Mouse (Mus musculus): Measurements from ENCODE around the gene Hoxa6. TPM values are rescaled to one million over a fixed set of nuclear protein-coding genes. Genes with fewer than 3 reads are reported as not detected.

Hoxa6 gene
- polyA plus RNA-seq, 1 experiment = not detected

DNA sequence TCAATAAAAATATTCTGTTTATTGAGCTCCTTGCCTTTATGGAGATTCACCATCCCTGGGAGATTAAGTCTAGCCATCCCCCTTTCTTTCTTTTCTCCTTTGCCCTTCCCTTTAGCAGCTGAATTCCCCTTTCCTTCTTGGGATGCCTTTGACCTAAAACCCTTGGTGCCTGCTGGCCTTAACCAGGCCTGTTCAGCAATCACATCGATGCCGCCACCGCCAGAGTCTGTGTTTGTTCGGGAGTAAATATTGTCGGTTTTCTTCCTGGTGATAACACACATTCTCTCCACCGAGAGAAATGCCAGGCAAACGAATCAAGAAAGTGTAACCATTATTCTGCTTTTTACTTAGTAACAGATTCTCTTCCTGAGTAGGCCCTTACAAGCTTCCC lies 29.6 kb upstream of the Hoxa6 start:
- peaks cover 64% of the 10 kb centered on the region for H3K27me3 ChIP-seq (ENCODE audit: control insufficient read depth, insufficient read depth, low read length, poor library complexity, severe bottlenecking)
- TF ChIP-seq CTCF (IDR thresholded peaks at IDR 0.05; ENCODE audit: low read depth, low read length) = no peak
- TF ChIP-seq EP300 (IDR thresholded peaks at IDR 0.05; ENCODE audit: insufficient read depth, low read depth, low read length) = no peak
- TF ChIP-seq POLR2A (IDR thresholded peaks at IDR 0.05; ENCODE audit: insufficient read depth, low read length) = no peak
- H3K27ac ChIP-seq (ENCODE audit: insufficient read depth, low read length) = no peak overlapping the region

DNA sequence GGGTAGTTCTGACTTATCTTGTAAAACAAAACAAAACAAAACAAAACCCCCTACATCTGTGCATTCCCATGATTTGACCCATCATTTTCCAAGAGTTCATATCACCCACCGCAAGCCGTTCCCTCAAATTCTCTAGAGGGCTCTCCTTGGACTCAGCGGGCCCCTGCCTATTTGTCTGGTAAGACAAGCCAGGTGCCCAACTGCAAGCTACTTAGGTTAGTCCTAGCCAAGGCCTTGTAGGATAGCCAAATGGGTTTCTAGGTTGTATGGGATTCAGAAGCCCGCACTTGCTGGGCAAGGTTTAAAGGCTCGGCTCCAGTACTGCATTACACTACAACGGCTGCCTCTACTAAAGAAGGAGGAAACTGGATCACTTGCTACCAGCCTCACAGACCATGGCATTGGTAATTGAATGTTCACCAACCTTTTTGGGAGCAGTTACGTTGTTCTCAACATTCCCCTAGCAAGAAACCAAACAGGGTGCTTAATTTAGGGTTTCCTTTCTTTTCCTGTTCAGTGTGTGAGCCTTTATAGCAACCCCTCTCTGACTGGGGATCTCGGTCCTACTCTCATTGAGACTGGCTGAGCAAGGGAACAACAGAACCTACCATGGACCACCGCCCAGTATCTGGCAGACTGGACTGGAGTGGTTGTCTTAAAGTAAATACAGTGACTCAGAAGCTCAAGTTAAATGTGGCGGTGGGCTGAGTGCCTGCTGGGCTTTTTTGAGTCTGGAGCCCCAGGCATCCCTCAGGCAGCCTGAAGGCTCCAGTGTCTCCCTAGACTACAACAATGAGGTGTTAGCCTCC lies 29.0 kb upstream of the Hoxa6 start:
- H3K4me3 ChIP-seq (ENCODE audit: low read depth, low read length) = no peak overlapping the region
- H3K9me3 ChIP-seq (replicated peaks; ENCODE audit: control insufficient read depth, insufficient read depth, low read length, poor library complexity, severe bottlenecking) = no peaks in the 10 kb centered on the region
- H3K27me3 ChIP-seq (ENCODE audit: control insufficient read depth, insufficient read depth, low read length, poor library complexity, severe bottlenecking) = peaks cover 65% of the 10 kb centered on the region
- H3K36me3 ChIP-seq (ENCODE audit: control insufficient read depth, insufficient read depth, low read length, poor library complexity, severe bottlenecking) = no peaks in the 10 kb centered on the region
- no peaks in the 10 kb centered on the region for H3K4me1 ChIP-seq (ENCODE audit: control insufficient read depth, insufficient read depth, low read length)
- H3K27ac ChIP-seq (ENCODE audit: insufficient read depth, low read length) = no peak overlapping the region
- no peak for TF ChIP-seq EP300 (IDR thresholded peaks at IDR 0.05; ENCODE audit: insufficient read depth, low read depth, low read length)
- TF ChIP-seq CTCF (IDR thresholded peaks at IDR 0.05; ENCODE audit: low read depth, low read length) = no peak
- no peak for TF ChIP-seq POLR2A (IDR thresholded peaks at IDR 0.05; ENCODE audit: insufficient read depth, low read length)
- no peak overlapping the region for H3K9ac ChIP-seq (ENCODE audit: low read depth, poor library complexity, severe bottlenecking)

More for the DNA sequence above, 29.6 kb upstream of the Hoxa6 start:
- Histone ChIP-seq H3K4me1 (ENCODE audit: control insufficient read depth, insufficient read depth, low read length) (no peaks in the 10 kb centered on the region), H3K9me3 (replicated peaks; ENCODE audit: control insufficient read depth, insufficient read depth, low read length, poor library complexity, severe bottlenecking) (no peaks in the 10 kb centered on the region), H3K4me3 (ENCODE audit: low read depth, low read length) (no peak overlapping the region), H3K9ac (ENCODE audit: low read depth, poor library complexity, severe bottlenecking) (no peak overlapping the region), H3K36me3 (ENCODE audit: control insufficient read depth, insufficient read depth, low read length, poor library complexity, severe bottlenecking) (no peaks in the 10 kb centered on the region)

DNA sequence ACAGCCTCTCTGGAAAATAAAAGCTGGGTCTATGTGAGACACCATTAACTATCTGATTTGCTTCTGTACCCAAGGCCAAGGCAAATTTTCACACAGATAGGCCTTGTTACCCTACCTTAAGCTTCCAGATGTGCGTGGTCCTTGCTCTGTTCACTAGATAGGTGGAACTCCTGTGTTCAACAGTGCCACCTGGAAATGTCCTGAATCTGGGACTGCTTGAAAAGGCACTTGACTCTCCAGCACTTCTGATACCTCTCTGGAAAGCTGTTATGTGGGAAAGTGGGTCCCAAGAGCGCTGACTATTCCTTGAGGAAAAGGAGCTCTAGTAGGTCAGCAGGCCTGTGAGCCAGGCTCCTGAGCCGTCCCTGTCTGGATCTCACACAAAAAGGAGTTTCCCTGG lies 28.3 kb upstream of the Hoxa6 start:
- Histone ChIP-seq H3K9ac (ENCODE audit: low read depth, poor library complexity, severe bottlenecking) (no peak overlapping the region), H3K4me1 (ENCODE audit: control insufficient read depth, insufficient read depth, low read length) (no peaks in the 10 kb centered on the region), H3K9me3 (replicated peaks; ENCODE audit: control insufficient read depth, insufficient read depth, low read length, poor library complexity, severe bottlenecking) (no peaks in the 10 kb centered on the region), H3K36me3 (ENCODE audit: control insufficient read depth, insufficient read depth, low read length, poor library complexity, severe bottlenecking) (no peaks in the 10 kb centered on the region), H3K27ac (ENCODE audit: insufficient read depth, low read length) (no peak overlapping the region), H3K4me3 (ENCODE audit: low read depth, low read length) (no peak overlapping the region), H3K27me3 (ENCODE audit: control insufficient read depth, insufficient read depth, low read length, poor library complexity, severe bottlenecking) (peaks cover 66% of the 10 kb centered on the region)
- TF ChIP-seq POLR2A (IDR thresholded peaks at IDR 0.05; ENCODE audit: insufficient read depth, low read length) (no peak), CTCF (IDR thresholded peaks at IDR 0.05; ENCODE audit: low read depth, low read length) (no peak), EP300 (IDR thresholded peaks at IDR 0.05; ENCODE audit: insufficient read depth, low read depth, low read length) (no peak)

DNA sequence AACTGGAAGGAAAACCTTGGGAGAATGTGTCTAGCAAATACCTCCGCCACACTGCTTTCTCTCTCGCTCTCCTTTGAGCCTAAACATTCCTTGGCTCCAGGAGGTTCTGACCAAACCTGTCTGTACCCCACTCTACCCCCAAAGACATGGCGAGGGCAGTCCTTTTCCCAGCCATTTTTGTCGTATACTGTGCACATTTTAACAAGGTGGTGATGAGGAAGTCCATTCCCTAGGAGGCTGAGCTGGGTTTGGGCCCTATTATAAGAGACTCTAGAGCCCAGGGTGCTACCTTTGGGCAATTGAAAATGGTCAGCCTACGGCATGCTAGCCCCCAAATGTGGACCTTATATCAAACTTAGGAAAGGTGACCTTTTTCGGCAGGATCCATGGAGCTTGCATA lies 27.3 kb upstream of the Hoxa6 start:
- Histone ChIP-seq H3K9ac (ENCODE audit: low read depth, poor library complexity, severe bottlenecking) (no peak overlapping the region), H3K36me3 (ENCODE audit: control insufficient read depth, insufficient read depth, low read length, poor library complexity, severe bottlenecking) (no peaks in the 10 kb centered on the region), H3K27me3 (ENCODE audit: control insufficient read depth, insufficient read depth, low read length, poor library complexity, severe bottlenecking) (peaks cover 64% of the 10 kb centered on the region), H3K9me3 (replicated peaks; ENCODE audit: control insufficient read depth, insufficient read depth, low read length, poor library complexity, severe bottlenecking) (no peaks in the 10 kb centered on the region), H3K27ac (ENCODE audit: insufficient read depth, low read length) (no peak overlapping the region), H3K4me3 (ENCODE audit: low read depth, low read length) (no peak overlapping the region), H3K4me1 (ENCODE audit: control insufficient read depth, insufficient read depth, low read length) (no peaks in the 10 kb centered on the region)
- no peak for TF ChIP-seq POLR2A (IDR thresholded peaks at IDR 0.05; ENCODE audit: insufficient read depth, low read length)
- no peak for TF ChIP-seq EP300 (IDR thresholded peaks at IDR 0.05; ENCODE audit: insufficient read depth, low read depth, low read length)
- no peak for TF ChIP-seq CTCF (IDR thresholded peaks at IDR 0.05; ENCODE audit: low read depth, low read length)

DNA sequence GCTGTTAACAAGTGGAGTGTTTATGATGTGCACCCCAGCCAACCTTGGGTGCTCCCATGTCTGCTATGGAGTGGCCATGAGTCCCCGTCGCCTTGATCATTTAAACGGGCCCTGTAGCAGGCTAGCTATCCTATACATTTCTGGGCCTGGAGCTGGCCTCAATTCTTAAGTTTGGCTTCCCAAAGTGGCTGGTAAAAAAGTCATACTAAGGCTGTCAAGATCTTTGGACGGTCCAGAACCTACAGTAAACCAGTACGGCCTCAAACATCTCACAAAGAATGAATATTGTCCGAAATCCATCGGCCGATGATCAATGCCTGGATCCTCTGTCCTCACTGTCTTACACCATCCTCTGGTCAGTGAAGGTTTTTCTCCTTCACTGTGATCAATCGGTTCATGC lies 26.7 kb upstream of the Hoxa6 start:
- no peak overlapping the region for H3K9ac ChIP-seq (ENCODE audit: low read depth, poor library complexity, severe bottlenecking)

DNA sequence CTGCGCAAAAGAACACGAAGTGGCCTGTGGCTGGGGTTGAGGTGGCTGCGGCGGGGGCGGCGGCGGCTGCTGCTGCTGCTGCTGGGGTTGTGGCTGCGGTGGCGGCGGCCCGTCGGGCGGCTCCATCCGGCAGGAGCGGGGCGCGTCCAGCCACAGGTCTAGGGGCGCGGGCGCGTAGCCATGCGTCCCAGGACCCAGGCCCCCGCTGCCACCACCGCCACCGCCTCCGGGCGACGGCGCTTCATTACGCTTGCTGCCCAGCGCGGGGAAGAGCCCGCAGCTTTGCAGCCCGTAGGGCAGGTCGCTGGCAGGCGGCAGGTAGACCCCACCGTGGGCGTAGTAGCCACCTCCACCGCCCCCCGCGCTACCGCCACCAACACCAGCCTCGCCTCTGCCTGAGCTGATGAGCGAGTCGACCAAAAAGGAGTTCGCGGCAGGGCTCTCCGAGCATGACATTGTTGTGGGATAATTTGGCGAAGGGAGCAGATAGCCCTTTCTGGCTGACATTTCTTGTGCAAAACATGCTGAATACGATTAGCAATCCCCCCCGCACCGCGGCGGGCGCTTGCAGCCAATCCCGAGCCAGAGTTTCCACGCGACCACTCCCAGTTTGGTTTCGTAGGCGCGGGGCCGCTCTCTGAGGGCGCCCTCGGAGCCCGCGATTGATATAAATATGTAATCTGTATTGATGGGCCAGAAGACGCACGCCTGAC lies 26.1 kb upstream of the Hoxa6 start:
- Histone ChIP-seq H3K27ac (ENCODE audit: insufficient read depth, low read length) (no peak overlapping the region), H3K4me3 (ENCODE audit: low read depth, low read length) (peak overlapping the region; percentile 12), H3K9ac (ENCODE audit: low read depth, poor library complexity, severe bottlenecking) (peak overlapping the region; percentile 8; the same call in 1 of the 2 replicates), H3K36me3 (ENCODE audit: control insufficient read depth, insufficient read depth, low read length, poor library complexity, severe bottlenecking) (no peaks in the 10 kb centered on the region), H3K27me3 (ENCODE audit: control insufficient read depth, insufficient read depth, low read length, poor library complexity, severe bottlenecking) (peaks cover 68% of the 10 kb centered on the region), H3K4me1 (ENCODE audit: control insufficient read depth, insufficient read depth, low read length) (no peaks in the 10 kb centered on the region), H3K9me3 (replicated peaks; ENCODE audit: control insufficient read depth, insufficient read depth, low read length, poor library complexity, severe bottlenecking) (no peaks in the 10 kb centered on the region)
- no peak for TF ChIP-seq CTCF (IDR thresholded peaks at IDR 0.05; ENCODE audit: low read depth, low read length)
- TF ChIP-seq POLR2A (IDR thresholded peaks at IDR 0.05; ENCODE audit: insufficient read depth, low read length) = no peak
- no peak for TF ChIP-seq EP300 (IDR thresholded peaks at IDR 0.05; ENCODE audit: insufficient read depth, low read depth, low read length)

More for the DNA sequence above, 26.7 kb upstream of the Hoxa6 start:
- Histone ChIP-seq H3K9me3 (replicated peaks; ENCODE audit: control insufficient read depth, insufficient read depth, low read length, poor library complexity, severe bottlenecking) (no peaks in the 10 kb centered on the region), H3K27ac (ENCODE audit: insufficient read depth, low read length) (no peak overlapping the region), H3K4me1 (ENCODE audit: control insufficient read depth, insufficient read depth, low read length) (no peaks in the 10 kb centered on the region), H3K4me3 (ENCODE audit: low read depth, low read length) (no peak overlapping the region), H3K36me3 (ENCODE audit: control insufficient read depth, insufficient read depth, low read length, poor library complexity, severe bottlenecking) (no peaks in the 10 kb centered on the region), H3K27me3 (ENCODE audit: control insufficient read depth, insufficient read depth, low read length, poor library complexity, severe bottlenecking) (peaks cover 69% of the 10 kb centered on the region)
- TF ChIP-seq POLR2A (IDR thresholded peaks at IDR 0.05; ENCODE audit: insufficient read depth, low read length) (no peak), EP300 (IDR thresholded peaks at IDR 0.05; ENCODE audit: insufficient read depth, low read depth, low read length) (no peak), CTCF (IDR thresholded peaks at IDR 0.05; ENCODE audit: low read depth, low read length) (no peak)

Measured in ES-Bruce4 (cell line).